39 mouse cellular contexts compared by ENCODE assay signal in the genomic region with DNA sequence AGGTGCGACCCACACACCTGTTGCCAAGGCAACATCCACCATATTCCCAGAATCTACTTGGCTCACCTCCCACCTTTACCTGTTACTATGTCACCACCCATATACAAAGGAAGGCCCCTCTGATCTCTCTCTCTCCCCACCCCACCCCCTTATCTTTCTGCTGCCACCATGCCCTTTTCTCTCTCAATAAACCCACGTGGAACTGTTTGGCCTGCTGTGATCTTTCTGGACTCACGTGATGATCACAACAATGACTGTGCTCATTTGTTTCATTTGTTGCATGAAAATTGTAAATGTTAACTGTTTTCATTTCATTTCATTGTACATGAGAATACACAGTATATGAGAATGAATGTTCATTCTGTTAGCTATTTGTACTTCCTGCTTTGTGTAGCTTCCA. TPM values are rescaled to one million over a fixed set of nuclear protein-coding genes. Genes with fewer than 3 reads are reported as not detected.
"Had no signal": no experiment of that assay in that cellular context is flagged by ENCODE, and none has a peak within 500 bp of the region (broad histone marks: within the 10 kb centered on the region; RNA-seq: fewer than 3 reads in every experiment).

No protein-coding gene starts in this region.

- H3K4me3 ChIP-seq: embryonic facial prominence, embryonic 10.5 days; embryonic facial prominence, embryonic 12.5 days; embryonic facial prominence, embryonic 13.5 days; embryonic facial prominence, embryonic 15.5 days; erythroblast, embryonic 14.5 days; forebrain, embryonic 10.5 days; forebrain, embryonic 12.5 days; forebrain, embryonic 13.5 days; forebrain, embryonic 15.5 days; heart, adult 2 months; heart, embryonic 10.5 days had no signal

- H3K9me3 ChIP-seq: embryonic facial prominence, embryonic 10.5 days; embryonic facial prominence, embryonic 12.5 days; embryonic facial prominence, embryonic 13.5 days; embryonic facial prominence, embryonic 15.5 days; forebrain, embryonic 10.5 days; forebrain, embryonic 12.5 days; forebrain, embryonic 13.5 days; forebrain, embryonic 15.5 days; heart, embryonic 10.5 days had no signal

- H3K36me3 ChIP-seq: embryonic facial prominence, embryonic 10.5 days; embryonic facial prominence, embryonic 12.5 days; embryonic facial prominence, embryonic 13.5 days; embryonic facial prominence, embryonic 15.5 days; forebrain, embryonic 10.5 days; forebrain, embryonic 12.5 days; forebrain, embryonic 15.5 days; heart, embryonic 10.5 days had no signal

- DNase-seq: cerebellum, adult 9-10 months; cerebellum, adult 9-11 months; cerebellum, postnatal 10 days; cerebellum, postnatal 14 days; cerebellum, postnatal 25 days; cerebellum, postnatal 36 days; embryo, embryonic 11 days; forebrain, postnatal 0 days; gastrocnemius, adult 2 months; gastrocnemius, postnatal 10 days; gastrocnemius, postnatal 14 days; gastrocnemius, postnatal 25 days; gastrocnemius, postnatal 36 days; heart, adult 11 months; heart, adult 18-20 months; heart, adult 2 months had no signal

- H3K27me3 ChIP-seq: embryonic facial prominence, embryonic 12.5 days; embryonic facial prominence, embryonic 13.5 days; embryonic facial prominence, embryonic 15.5 days; forebrain, embryonic 12.5 days; forebrain, embryonic 13.5 days; forebrain, embryonic 15.5 days had no signal

- ATAC-seq: forebrain, embryonic 13.5 days; forebrain, embryonic 15.5 days; forebrain, embryonic 16.5 days; forebrain, postnatal 0 days had no signal

- H3K9ac ChIP-seq: embryonic facial prominence, embryonic 12.5 days; embryonic facial prominence, embryonic 13.5 days; embryonic facial prominence, embryonic 15.5 days; forebrain, embryonic 12.5 days; forebrain, embryonic 13.5 days; forebrain, embryonic 15.5 days; forebrain, postnatal 0 days had no signal

- H3K27ac ChIP-seq: embryonic facial prominence, embryonic 10.5 days; embryonic facial prominence, embryonic 12.5 days; embryonic facial prominence, embryonic 13.5 days; embryonic facial prominence, embryonic 15.5 days; forebrain, embryonic 10.5 days; forebrain, embryonic 12.5 days; forebrain, embryonic 13.5 days; forebrain, embryonic 15.5 days; heart, adult 2 months; heart, embryonic 10.5 days had no signal

- H3K4me1 ChIP-seq: embryonic facial prominence, embryonic 12.5 days; embryonic facial prominence, embryonic 13.5 days; embryonic facial prominence, embryonic 15.5 days had no signal

- H3K4me2 ChIP-seq: embryonic facial prominence, embryonic 12.5 days; embryonic facial prominence, embryonic 13.5 days; embryonic facial prominence, embryonic 15.5 days; forebrain, embryonic 12.5 days; forebrain, embryonic 13.5 days; forebrain, embryonic 15.5 days had no signal

RNA-seq across cellular contexts. Expression of gene Hnmt, which starts 1.3 kb away (rescaled TPM):
- polyA plus RNA-seq: erythroblast, embryonic 14.5 days had no signal

RNA-seq across cellular contexts. Expression of gene Tbpl2, which starts 45.9 kb away (rescaled TPM):
- total RNA-seq: common myeloid progenitor, adult 5-6 weeks; forebrain, postnatal 0 days; gastrocnemius, adult 18-20 months; gastrocnemius, adult 2 months; gastrocnemius, adult 8-10 months; gastrocnemius, postnatal 10 days; gastrocnemius, postnatal 14 days; gastrocnemius, postnatal 25 days; gastrocnemius, postnatal 36 days; gastrocnemius, postnatal 4 days; granulocyte monocyte progenitor cell, adult 5-6 weeks; heart, adult 18-20 months; heart, adult 2 months; heart, adult 8-10 months had no signal
- polyA plus RNA-seq: cortical plate, adult 2 months; embryonic facial prominence, embryonic 10.5 days; embryonic facial prominence, embryonic 11.5 days; embryonic facial prominence, embryonic 12.5 days; embryonic facial prominence, embryonic 13.5 days; embryonic facial prominence, embryonic 14.5 days; embryonic facial prominence, embryonic 15.5 days; erythroblast, embryonic 14.5 days; forebrain, embryonic 10.5 days; forebrain, embryonic 11.5 days; forebrain, embryonic 12.5 days; forebrain, embryonic 13.5 days; forebrain, embryonic 15.5 days; forebrain, embryonic 16.5 days; forebrain, postnatal 0 days; frontal cortex, adult 2 months; gonadal fat pad, adult 2 months; heart, adult 2 months; heart, embryonic 10.5 days had no signal
